Mouse (Mus musculus): ENCODE data around the gene Hmgcl.

DNA sequence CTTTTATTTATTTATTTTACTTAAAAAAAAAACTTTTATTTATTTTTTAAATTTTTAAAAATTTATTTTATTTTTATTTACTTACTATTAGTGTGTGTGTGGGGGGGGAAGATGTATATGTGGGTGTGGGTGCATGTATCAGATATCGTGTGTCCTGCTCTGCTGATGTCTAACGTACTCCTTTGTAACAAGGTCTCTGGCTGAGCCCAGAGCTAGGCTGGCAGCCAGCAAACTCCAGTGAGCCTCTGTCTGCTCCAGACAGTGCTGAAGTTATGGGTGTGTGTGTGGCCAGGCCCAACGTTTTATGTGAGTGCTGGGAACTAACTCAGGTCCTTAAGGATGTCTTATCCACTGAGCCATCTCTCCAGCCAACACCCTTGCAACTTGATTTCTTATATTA lies 34.1 kb upstream of the Hmgcl start:
- no peak for TF ChIP-seq POLR2A (IDR thresholded peaks at IDR 0.05; ENCODE audit: low read depth, low read length)
- TF ChIP-seq CTCF (IDR thresholded peaks at IDR 0.05; ENCODE audit: extremely low read depth, insufficient read depth, insufficient read length, insufficient replicate concordance) = no peak
